Mouse (Mus musculus): Measurements from ENCODE around the gene Fau. TPM values are rescaled to one million over a fixed set of nuclear protein-coding genes. Genes with fewer than 3 reads are reported as not detected.
A peak's percentile ranks its signal among the peaks of the same experiment; 100 is the strongest.

The Fau gene
- total RNA-seq (2012; rRNA removed) (2,020 and 2,413 TPM in 2 replicates), polyA plus RNA-seq (2012; ENCODE audit: insufficient read depth in 1 of 2, insufficient read length in 2 of 2, low read depth in 1 of 2, low replicate concordance in 2 of 2, missing spikeins in 1 of 2) (1,000 to 10,000 TPM in 1 of 2 experiments, not detected in 1; 2,967 TPM)

- H3K27me3 ChIP-seq (ENCODE audit: control insufficient read depth in 1 of 2, insufficient read depth in 2 of 2, low read length in 2 of 2) = no peaks in the 10 kb centered on the region
- H3K79me2 ChIP-seq (ENCODE audit: control insufficient read depth, insufficient read depth, low read length, poor library complexity) = peaks cover 46% of the 10 kb centered on the region
- peaks cover 4 to 21% of the 10 kb centered on the region in 2 experiments for H3K36me3 ChIP-seq (ENCODE audit: control insufficient read depth in 1 of 2, insufficient read depth in 2 of 2, low read length in 2 of 2)
- H3K9ac ChIP-seq (ENCODE audit: control insufficient read depth, low read depth, low read length, poor library complexity, severe bottlenecking) = peak within 1 kb of the TSS; percentile 96
- peak within 1 kb of the TSS; percentile 95 for H3K4me3 ChIP-seq (ENCODE audit: control insufficient read depth in 1 of 2, insufficient read depth in 1 of 2, low read depth in 2 of 2, low read length in 2 of 2)
- peak within 1 kb of the TSS; percentile 67 for H3K27ac ChIP-seq (ENCODE audit: control insufficient read depth, low read depth, low read length)
- no peaks in the 10 kb centered on the region for H3K9me3 ChIP-seq (replicated peaks; ENCODE audit: insufficient read depth, low read length)
- H3K4me1 ChIP-seq (ENCODE audit: control insufficient read depth in 1 of 2, insufficient read depth in 2 of 2, low read length in 2 of 2) = peaks cover 0 to 15% of the 10 kb centered on the region in 2 experiments; a peak in 1 of 4 replicates
- peak; percentile 98 for DNase-seq (ENCODE audit: low read depth, low spot score)
- no peak for TF ChIP-seq MAFK (IDR thresholded peaks at IDR 0.05; ENCODE audit: borderline replicate concordance, low read depth, low read length)
- TF ChIP-seq ZMIZ1 (IDR thresholded peaks at IDR 0.05; ENCODE audit: low read depth, low read length) = peak; percentile 74
- TF ChIP-seq ZC3H11A (IDR thresholded peaks at IDR 0.05; ENCODE audit: low read depth, low read length) = no peak
- no peak for TF ChIP-seq CHD1 (IDR thresholded peaks at IDR 0.05; ENCODE audit: low read depth, low read length)
- TF ChIP-seq EP300 (IDR thresholded peaks at IDR 0.05; ENCODE audit: low read depth in 1 of 2, low read length in 2 of 2) = no peak
- TF ChIP-seq E2F4 (IDR thresholded peaks at IDR 0.05; ENCODE audit: borderline replicate concordance, low read depth, low read length) = peak; percentile 11; the same call in 1 of the 2 replicates
- TF ChIP-seq UBTF (IDR thresholded peaks at IDR 0.05; ENCODE audit: borderline replicate concordance, insufficient read depth, low read depth, low read length) = peak; percentile 70; the same call in 1 of the 2 replicates
- TF ChIP-seq TAL1 (IDR thresholded peaks at IDR 0.05; ENCODE audit: low read length) = no peak
- TF ChIP-seq RAD21 (IDR thresholded peaks at IDR 0.05; ENCODE audit: low read depth, low read length) = no peak
- TF ChIP-seq CTCF (IDR thresholded peaks at IDR 0.05 in 2 of 3, conservative IDR thresholded peaks at IDR 0.05 in 1 of 3; ENCODE audit: control insufficient read depth in 1 of 3, insufficient read depth in 1 of 3, low read depth in 2 of 3, low read length in 3 of 3, poor library complexity in 1 of 3, severe bottlenecking in 1 of 3) = 0 out of 6 replicates have a peak, but pooled peaks of 1 of the 3 experiments have one; percentile 5
- TF ChIP-seq ZNF384 (IDR thresholded peaks at IDR 0.05; ENCODE audit: low read depth, low read length) = no peak
- TF ChIP-seq RCOR1 (IDR thresholded peaks at IDR 0.05; ENCODE audit: low read depth, low read length) = no peak
- peak; percentile 71; the same call in 1 of the 2 replicates for TF ChIP-seq KAT2A (conservative IDR thresholded peaks at IDR 0.05; ENCODE audit: low read depth, low read length)
- TF ChIP-seq SIN3A (IDR thresholded peaks at IDR 0.05; ENCODE audit: low read length) = peak; percentile 59
- TF ChIP-seq MYC (IDR thresholded peaks at IDR 0.05; ENCODE audit: low read depth, low read length) = peak; percentile 58; the same call in 1 of the 2 replicates
- no peak for TF ChIP-seq USF1 (IDR thresholded peaks at IDR 0.05; ENCODE audit: low read depth, low read length)
- peak; percentile 97 for TF ChIP-seq NELFE (IDR thresholded peaks at IDR 0.05; ENCODE audit: low read depth, low read length)
- TF ChIP-seq ELF1 (IDR thresholded peaks at IDR 0.05; ENCODE audit: low read depth, low read length) = peak; percentile 84
- no peak for TF ChIP-seq GABPA (IDR thresholded peaks at IDR 0.05; ENCODE audit: low read depth, low read length)
- no peak for TF ChIP-seq ZKSCAN1 (IDR thresholded peaks at IDR 0.05; ENCODE audit: low read depth, low read length)
- TF ChIP-seq ETS1 (IDR thresholded peaks at IDR 0.05; ENCODE audit: low read depth, low read length) = no peak
- TF ChIP-seq BHLHE40 (IDR thresholded peaks at IDR 0.05; ENCODE audit: borderline replicate concordance, low read depth, low read length) = no peak
- TF ChIP-seq POLR2AphosphoS2 (IDR thresholded peaks at IDR 0.05; ENCODE audit: low read length) = peak; percentile 95
- peak; percentile 95 for TF ChIP-seq HCFC1 (IDR thresholded peaks at IDR 0.05; ENCODE audit: low read depth, low read length)
- TF ChIP-seq TCF12 (IDR thresholded peaks at IDR 0.05; ENCODE audit: low read depth, low read length) = peak; percentile 70; the same call in 1 of the 2 replicates
- no peak; the same call in none of the 2 replicates for TF ChIP-seq MXI1 (IDR thresholded peaks at IDR 0.05; ENCODE audit: low read depth, low read length)
- no peak for TF ChIP-seq MYB (IDR thresholded peaks at IDR 0.05; ENCODE audit: low read depth, low read length)
- peak; percentile 88 to 98 for TF ChIP-seq POLR2A (IDR thresholded peaks at IDR 0.05; ENCODE audit: control insufficient read depth in 1 of 2, insufficient read depth in 1 of 2, low read depth in 1 of 2, low read length in 2 of 2, poor library complexity in 1 of 2)
- TF ChIP-seq NRF1 (IDR thresholded peaks at IDR 0.05; ENCODE audit: insufficient read depth, low read depth, low read length, poor library complexity, severe bottlenecking) = peak; percentile 93
- TF ChIP-seq CHD2 (IDR thresholded peaks at IDR 0.05; ENCODE audit: low read length) = no peak
- TF ChIP-seq MAX (IDR thresholded peaks at IDR 0.05; ENCODE audit: low read length) = peak; percentile 29; the same call in 1 of the 2 replicates
- TF ChIP-seq MEF2A (IDR thresholded peaks at IDR 0.05; ENCODE audit: extremely low read depth, insufficient replicate concordance, low read depth, low read length, poor library complexity, severe bottlenecking) = no peak
- TF ChIP-seq MAZ (IDR thresholded peaks at IDR 0.05; ENCODE audit: low read depth, low read length) = no peak
- peak; percentile 87 for TF ChIP-seq TBP (IDR thresholded peaks at IDR 0.05; ENCODE audit: low read depth, low read length)
- TF ChIP-seq SMC3 (IDR thresholded peaks at IDR 0.05; ENCODE audit: low read depth, low read length) = no peak
Observed at GRCm38 (mm10) chr19:6057313-6058096, at the start of gene Fau, which contains the start of gene Mrpl49. Gene Fau, plus strand, starts transcription at chr19:6057844. Gene Mrpl49, minus strand, starts transcription at chr19:6057785.
